Mouse (Mus musculus) urinary bladder, postnatal 0 days (tissue): ENCODE measurements around the gene Olfr371. TPM values are rescaled to one million over a fixed set of nuclear protein-coding genes. Genes with fewer than 3 reads are reported as not detected.

Experiments
- polyA plus RNA-seq: library from polyadenylated mRNA; unstranded; fragments of >200 nt; fragmentation: Nextera tagmentation; extraction: Ambion mirVana; gene quantifications from 2 replicates; pipeline ENCODE4 v1.2.1, GENCODE M21; 2015

Olfr371 gene
- not detected in 2 replicates for polyA plus RNA-seq

DNA sequence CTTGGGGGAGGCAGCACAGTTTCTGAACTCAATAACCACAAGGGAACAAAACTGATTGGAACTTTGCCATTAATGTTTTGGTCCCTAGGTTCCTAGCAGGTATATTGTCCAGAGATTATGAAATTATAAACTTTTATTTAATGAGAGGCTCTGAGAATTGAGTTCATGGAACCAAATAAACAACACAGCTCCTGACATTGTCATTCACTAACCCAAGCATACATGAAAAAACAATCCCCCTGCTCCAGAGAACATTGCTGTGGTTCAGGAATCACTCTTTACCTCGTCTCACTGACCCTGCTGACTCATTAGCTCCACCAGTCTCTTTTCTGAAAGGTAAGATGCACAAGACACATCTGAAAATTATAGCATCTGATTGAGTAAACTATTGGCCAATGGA is at the start of gene Olfr371:
TSS of gene Olfr371 (plus strand) at position 301 of the 400 bp plus-strand sequence.

Other genes with a start within 250 kb of the Olfr371 start
- gene Junb, start 247.3 kb upstream of the Olfr371 start, polyA plus RNA-seq, result 87.6 and 102 TPM in 2 replicates
- 20.5 and 20.7 TPM in 2 replicates for gene Hook2, start 235.4 kb upstream of the Olfr371 start, polyA plus RNA-seq
- not detected in 2 replicates for gene Best2, start 211.5 kb upstream of the Olfr371 start, polyA plus RNA-seq
- 65.8 and 66.1 TPM in 2 replicates for gene Asna1, start 200.7 kb upstream of the Olfr371 start, polyA plus RNA-seq
- gene Trir, start 199.2 kb upstream of the Olfr371 start, polyA plus RNA-seq, result 79.0 and 83.5 TPM in 2 replicates
- gene Tnpo2, start 189.1 kb upstream of the Olfr371 start, polyA plus RNA-seq, result 23.5 and 26.1 TPM in 2 replicates
- 32.7 and 34.1 TPM in 2 replicates for gene Fbxw9, start 165.9 kb upstream of the Olfr371 start, polyA plus RNA-seq
- gene Gm5741, start 158.0 kb upstream of the Olfr371 start, polyA plus RNA-seq, result not detected in 2 replicates
- gene Dhps, start 154.2 kb upstream of the Olfr371 start, polyA plus RNA-seq, result 35.2 and 40.8 TPM in 2 replicates
- gene Wdr83os, start 145.2 kb upstream of the Olfr371 start, polyA plus RNA-seq, result 111 and 116 TPM in 2 replicates
- 22.6 and 23.3 TPM in 2 replicates for gene Wdr83, start 144.7 kb upstream of the Olfr371 start, polyA plus RNA-seq
- 31.1 and 48.4 TPM in 2 replicates for gene Man2b1, start 142.7 kb upstream of the Olfr371 start, polyA plus RNA-seq
- 1.5 and 1.9 TPM in 2 replicates for gene Zfp791, start 102.9 kb upstream of the Olfr371 start, polyA plus RNA-seq
- not detected in 2 replicates for gene Cks1brt, start 74.1 kb upstream of the Olfr371 start, polyA plus RNA-seq
- gene Orc6, start 73.6 kb downstream of the Olfr371 start, polyA plus RNA-seq, result 41.2 and 47.7 TPM in 2 replicates
- 111 and 128 TPM in 2 replicates for gene Vps35, start 73.8 kb downstream of the Olfr371 start, polyA plus RNA-seq
- gene Mylk3, start 160.4 kb downstream of the Olfr371 start, polyA plus RNA-seq, result 0.17 and 0.40 TPM in 2 replicates
- gene 4921524J17Rik, start 206.8 kb downstream of the Olfr371 start, polyA plus RNA-seq, result 41.5 and 44.2 TPM in 2 replicates